Mouse (Mus musculus) midbrain, embryonic 13.5 days (tissue): ENCODE measurements around the gene Cbx1. TPM values are rescaled to one million over a fixed set of nuclear protein-coding genes. Genes with fewer than 3 reads are reported as not detected.
"Not testable (repeated sequence)": the region's sequence is repeated elsewhere in the genome, so short reads cannot be mapped to it uniquely, and the experiment has no call there.

ENCODE experiments used
- ATAC-seq: fragments of 200-750 bp; cut with Nextera tagmentation; 2 replicates; pipeline ENCODE4 v1.8.0; 2017; ENCODE audit warnings: mild to moderate bottlenecking, moderate TSS enrichment, moderate library complexity
- H3K27ac ChIP-seq: fragments of 300-500 bp; sonication (generic); 2 replicates; pipeline ENCODE4 v1.5.1; 2015; ENCODE audit warnings: inconsistent platforms, mild to moderate bottlenecking, moderate library complexity
- H3K27me3 ChIP-seq: fragments of 300-500 bp; sonication (generic); 2 replicates; pipeline ENCODE4 v1.6.1; 2015; ENCODE audit warnings: mild to moderate bottlenecking, inconsistent platforms
- H3K36me3 ChIP-seq: fragments of 300-500 bp; sonication (generic); 2 replicates; pipeline ENCODE4 v1.6.1; 2015; ENCODE audit warnings: mild to moderate bottlenecking, inconsistent platforms
- H3K4me1 ChIP-seq: fragments of 300-500 bp; sonication (generic); replicated peaks from 2 replicates; pipeline ENCODE4 v1.6.1; 2015; ENCODE audit warnings: inconsistent platforms
- H3K4me2 ChIP-seq: fragments of 300-500 bp; sonication (generic); replicated peaks from 2 replicates; pipeline ENCODE4 v1.6.1; 2015; ENCODE audit warnings: moderate library complexity, mild to moderate bottlenecking, inconsistent platforms
- H3K4me3 ChIP-seq: fragments of 300-500 bp; sonication (generic); replicated peaks from 2 replicates; pipeline ENCODE4 v1.5.1; 2015; ENCODE audit warnings: mild to moderate bottlenecking, inconsistent platforms
- H3K9ac ChIP-seq: fragments of 300-500 bp; sonication (generic); replicated peaks from 2 replicates; pipeline ENCODE4 v1.6.1; 2015; ENCODE audit warnings: mild to moderate bottlenecking, inconsistent platforms
- H3K9me3 ChIP-seq: fragments of 300-500 bp; sonication (generic); 2 replicates; pipeline ENCODE4 v1.6.1; 2016; ENCODE audit warnings: mild to moderate bottlenecking, inconsistent platforms
- whole genome bisulfite sequencing: fragments of 180-500 bp; shearing (Covaris S2); methylation state at CpG from one replicate; pipeline ENCODE4 v1.1.7; 2015; 5-methylcytosine and 5-hydroxymethylcytosine counted together
- microRNA counts: library from miRNA; unstranded; fragments of <30 nt; microRNA quantifications from one replicate; lab custom pipeline; 2016
- microRNA-seq: library from miRNA; unstranded; fragments of <30 nt; microRNA quantifications from one replicate; pipeline ENCODE4, GENCODE M21; 2016
- polyA plus RNA-seq: library from polyadenylated mRNA; unstranded; fragments of >200 nt; fragmentation: Nextera tagmentation; extraction: Ambion mirVana; gene quantifications from 2 replicates; pipeline ENCODE4 v1.2.1, GENCODE M21; 2015

Gene Cbx1
- polyA plus RNA-seq, 1 experiment from 2014 or later, result 130 TPM

DNA sequence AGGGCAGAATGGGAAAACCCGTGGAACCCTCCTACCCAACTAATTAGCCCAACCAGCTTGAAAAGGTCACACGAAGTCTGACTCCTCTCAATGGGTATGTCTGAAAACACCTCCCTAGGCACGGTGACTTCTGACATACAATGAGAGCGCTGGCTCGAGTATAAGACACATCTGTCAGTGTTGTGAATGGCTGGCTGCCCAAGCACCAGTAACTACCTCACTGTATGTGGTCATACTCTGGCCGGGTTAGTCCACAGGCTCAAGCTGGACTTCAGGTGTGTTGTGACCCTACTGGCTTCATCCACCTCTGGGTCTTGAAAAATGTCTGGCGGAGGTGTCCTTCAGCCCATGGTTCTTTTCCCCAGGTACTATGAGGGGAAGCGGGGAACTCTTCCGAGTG is 59.8 kb downstream of the Cbx1 start:
- Histone ChIP-seq H3K4me1 (peaks cover 10% of the 10 kb centered on the region; the same call in 1 of the 2 replicates), H3K4me3 (no peak overlapping the region), H3K4me2 (no peak overlapping the region), H3K27me3 (peaks cover 22% of the 10 kb centered on the region), H3K9ac (no peak overlapping the region), H3K27ac (no peak overlapping the region), H3K9me3 (no peaks in the 10 kb centered on the region), H3K36me3 (no peaks in the 10 kb centered on the region)
- WGBS, result 67% methylated on average over 9 of the region's 9 CpGs
- no peak for ATAC-seq

DNA sequence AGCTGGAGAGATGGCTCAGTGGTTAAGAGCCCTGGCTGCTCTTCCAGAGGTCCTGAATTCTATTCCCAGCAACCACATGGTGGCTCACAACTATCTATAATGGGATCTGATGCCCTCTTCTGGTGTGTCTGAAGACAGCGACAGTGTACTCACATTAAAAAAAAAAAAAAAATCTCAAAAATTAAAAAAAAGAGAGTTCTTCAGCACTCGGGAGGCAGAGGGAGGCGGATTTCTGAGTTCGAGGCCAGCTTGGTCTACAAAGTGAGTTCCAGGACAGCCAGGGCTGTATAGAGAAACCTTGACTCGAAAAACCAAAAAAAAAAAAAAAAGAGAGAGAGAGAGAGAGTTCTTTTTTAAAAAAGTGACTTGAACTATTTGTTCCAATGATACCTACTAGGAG is 60.2 kb downstream of the Cbx1 start:
- 81% methylated on average over 5 of the region's 5 CpGs for WGBS
- Histone ChIP-seq H3K27me3 (peaks cover 22% of the 10 kb centered on the region), H3K4me2 (peak overlapping the region; percentile 75), H3K4me1 (peaks cover 10% of the 10 kb centered on the region; the same call in 1 of the 2 replicates)
- H3K9me3 ChIP-seq, H3K9ac ChIP-seq, H3K27ac ChIP-seq, H3K36me3 ChIP-seq, H3K4me3 ChIP-seq, ATAC-seq: not testable (repeated sequence)

DNA sequence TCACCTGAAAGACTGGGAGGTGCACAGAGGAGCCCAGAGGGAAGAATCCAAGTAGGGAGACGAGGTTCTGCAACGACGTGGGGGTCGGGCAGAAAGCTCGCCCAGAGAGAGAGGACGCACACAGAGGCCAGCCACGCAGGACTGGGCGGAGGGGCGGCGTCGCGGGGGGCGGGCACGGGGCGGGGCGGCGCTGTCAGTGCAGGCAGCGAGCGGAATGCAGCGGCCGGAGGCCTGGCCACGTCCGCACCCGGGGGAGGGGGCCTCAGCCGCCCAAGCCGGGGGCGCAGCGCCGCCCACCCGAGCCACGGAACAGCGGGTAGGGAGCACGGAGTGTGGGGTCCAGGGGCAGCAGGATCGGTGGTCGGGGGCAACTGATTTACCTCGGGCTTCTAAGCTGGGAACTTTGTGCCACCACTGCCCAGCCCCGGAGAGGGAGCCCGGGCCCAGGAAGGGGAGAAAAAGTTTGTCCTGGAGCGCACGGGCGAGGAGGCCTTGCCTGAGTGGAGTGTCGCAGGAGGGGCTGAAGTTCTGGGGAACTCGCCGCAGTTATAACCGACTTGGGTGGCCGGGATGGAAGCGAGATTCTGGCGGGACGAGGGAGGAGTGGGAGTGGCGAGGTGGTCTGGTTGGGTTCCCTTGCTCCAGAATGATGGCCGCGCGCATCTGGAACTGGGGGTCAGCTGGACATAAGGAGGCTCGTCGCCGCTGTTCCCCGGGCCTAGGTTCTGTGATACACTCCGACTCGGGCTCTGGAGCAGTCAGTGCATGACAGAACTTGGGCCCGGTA is 60.9 kb downstream of the Cbx1 start, which contains the start of gene Copz2:
TSS of gene Copz2 (plus strand) at position 190 of the 787 bp plus-strand sequence.
- H3K27me3 ChIP-seq, result peaks cover 22% of the 10 kb centered on the region
- no peak for ATAC-seq
- H3K27ac ChIP-seq, result no peak within 1 kb of the TSS
- peak within 1 kb of the TSS; percentile 44 for H3K4me3 ChIP-seq
- 2% methylated on average over 58 of the region's 60 CpGs for WGBS
- H3K9ac ChIP-seq, result peak within 1 kb of the TSS; percentile 56
- H3K4me2 ChIP-seq, result peak within 1 kb of the TSS; percentile 75
- no peaks in the 10 kb centered on the region for H3K9me3 ChIP-seq
- peaks cover 10% of the 10 kb centered on the region; the same call in 1 of the 2 replicates for H3K4me1 ChIP-seq
- no peaks in the 10 kb centered on the region for H3K36me3 ChIP-seq

DNA sequence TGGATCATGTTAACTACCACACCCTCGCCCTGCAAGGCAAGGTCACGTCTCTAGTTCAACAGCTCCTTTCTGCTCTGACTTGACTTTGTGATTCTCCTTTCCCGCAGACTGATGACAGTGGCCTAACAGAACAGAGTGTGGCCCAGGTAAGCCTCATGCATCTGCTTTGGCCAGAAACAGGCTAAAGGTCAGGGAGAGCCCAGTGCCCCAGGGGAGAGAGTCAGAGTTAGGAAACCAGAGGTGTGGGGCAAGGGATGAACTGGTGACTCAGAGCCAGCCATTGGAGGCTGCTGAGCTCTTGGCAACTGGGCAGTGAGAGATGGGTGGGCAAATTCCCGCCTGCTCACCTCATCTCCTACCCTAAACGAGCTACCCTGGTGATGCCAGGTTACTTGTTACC is 68.5 kb downstream of the Cbx1 start:
- no peaks in the 10 kb centered on the region for H3K9me3 ChIP-seq
- WGBS, result 82% methylated on average over 5 of the region's 5 CpGs
- 0 out of 2 replicates have a peak, but pooled peaks cover 3% of the 10 kb centered on the region for H3K27me3 ChIP-seq
- H3K4me2 ChIP-seq, result no peak overlapping the region
- H3K9ac ChIP-seq, result no peak overlapping the region
- ATAC-seq, result no peak
- no peak overlapping the region for H3K4me3 ChIP-seq
- no peaks in the 10 kb centered on the region for H3K36me3 ChIP-seq
- peaks cover 19% of the 10 kb centered on the region for H3K4me1 ChIP-seq
- no peak overlapping the region for H3K27ac ChIP-seq

MicroRNA genes within 50 kb of the gene (microRNA counts, 519-probe panel; counts per million panel counts)
- microRNA mmu-miR-152 (lab: Ali Mortazavi, UCI), result 4,373 counts per million, percentile 80 among the panel's probes with 10 or more counts

Small RNA genes lying within 50 kb of the gene (microRNA-seq; reads per million reads assigned to microRNA genes)
- 30.7 reads per million, percentile 41 among the genes with 10 or more reads in this experiment for gene Mir152

Other genes with a start within 250 kb of the Cbx1 start
- 45.6 and 47.4 TPM in 2 replicates for gene Snx11, start 11.6 kb upstream of the Cbx1 start, polyA plus RNA-seq
- gene Nfe2l1, start 40.8 kb downstream of the Cbx1 start, polyA plus RNA-seq, result 67.8 and 69.0 TPM in 2 replicates
- 14.8 and 19.7 TPM in 2 replicates for gene Copz2, start 60.7 kb downstream of the Cbx1 start, polyA plus RNA-seq
- 103 and 104 TPM in 2 replicates for gene Cdk5rap3, start 127.4 kb downstream of the Cbx1 start, polyA plus RNA-seq
- 0.10 TPM in 1 of 2 replicates, not detected in the other for gene Prr15l, start 139.0 kb downstream of the Cbx1 start, polyA plus RNA-seq
- 18.2 and 18.3 TPM in 2 replicates for gene Pnpo, start 154.9 kb downstream of the Cbx1 start, polyA plus RNA-seq
- gene Sp2, start 193.8 kb downstream of the Cbx1 start, polyA plus RNA-seq, result 18.5 and 19.6 TPM in 2 replicates
- gene Sp6, start 224.3 kb downstream of the Cbx1 start, polyA plus RNA-seq, result 0.07 and 0.13 TPM in 2 replicates
- gene Scrn2, start 240.8 kb downstream of the Cbx1 start, polyA plus RNA-seq, result 18.4 and 18.6 TPM in 2 replicates